Mouse (Mus musculus) gastrocnemius, postnatal 14 days (tissue): Measurements from ENCODE around the gene Cblc. TPM values are rescaled to one million over a fixed set of nuclear protein-coding genes. Genes with fewer than 3 reads are reported as not detected.
"Not testable (repeated sequence)": the region's sequence is repeated elsewhere in the genome, so short reads cannot be mapped to it uniquely, and the experiment has no call there.

Source experiments
- DNase-seq: peaks from one replicate; pipeline ENCODE4 v3.0.0; 2021; ENCODE audit warnings: mixed read lengths
- intact Hi-C: fragments of 180-260 bp; cut with DNase I; formaldehyde crosslinking; loops from one replicate; pipeline ENCODE4 v1.15.1; 2025; ENCODE audit warnings: low total_unique reads
- total RNA-seq, 2 experiments: library from RNA; stranded (reverse); gene quantifications; 2 replicates each; pipeline ENCODE4 v1.2.3; 2021

The Cblc gene
- total RNA-seq, 2 experiments from 2014 or later = not detected

DNA sequence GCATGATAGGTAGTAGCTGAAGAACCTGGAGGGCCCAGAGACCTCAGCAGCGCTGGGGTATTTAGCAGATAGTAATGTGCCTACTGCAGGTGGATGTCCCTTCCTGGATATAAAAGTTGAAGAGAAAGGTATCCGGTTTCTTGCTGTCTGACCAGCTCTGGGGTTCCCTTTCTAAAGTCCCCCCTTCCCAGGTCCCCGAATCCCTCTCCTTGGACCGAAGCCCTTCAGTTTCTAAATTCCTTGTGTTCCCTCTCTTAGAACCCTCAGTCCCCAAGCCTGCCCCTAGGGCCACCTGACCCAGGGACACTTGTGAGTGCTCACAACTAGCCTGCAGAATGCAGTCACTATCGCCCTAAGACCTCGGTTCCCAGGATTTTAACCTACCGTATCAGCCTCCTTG, 25.0 kb upstream of the Cblc start:
- no peak for DNase-seq
- intact Hi-C loops = no loop called here

DNA sequence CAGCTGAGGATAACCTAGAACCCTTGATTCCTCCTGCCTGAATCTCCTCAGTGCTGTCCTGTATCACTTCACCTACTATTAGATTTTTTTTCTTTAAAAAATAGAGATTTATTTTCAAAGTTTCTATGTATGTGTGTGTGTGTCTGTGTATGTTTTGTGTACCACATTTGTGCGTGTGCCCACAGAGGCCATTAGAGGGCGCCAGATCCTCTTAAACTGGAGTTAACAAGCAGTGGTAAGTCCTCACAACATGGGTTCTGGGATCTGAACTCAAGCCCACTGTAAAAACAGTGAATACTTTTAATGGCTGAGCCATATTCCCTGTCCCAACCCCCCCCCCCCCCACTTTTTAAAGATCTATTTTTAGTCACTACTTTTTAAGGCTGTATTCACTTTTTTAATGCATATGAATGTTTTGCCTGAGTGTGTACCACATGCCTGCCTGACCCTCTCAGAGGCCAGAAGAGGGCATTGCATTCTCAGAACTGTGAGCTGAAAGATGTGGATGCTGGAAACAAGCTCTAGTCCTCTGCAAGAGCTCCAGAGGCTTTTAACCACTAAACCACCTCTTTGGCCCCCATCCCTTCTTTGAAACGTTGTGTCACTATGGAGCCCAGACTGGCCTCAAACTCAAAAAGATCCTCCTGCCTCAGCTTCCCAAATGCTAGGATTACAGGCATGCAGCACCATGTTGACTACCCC, 23.9 kb upstream of the Cblc start:
- no peak for DNase-seq
- intact Hi-C loops = no loop called here

DNA sequence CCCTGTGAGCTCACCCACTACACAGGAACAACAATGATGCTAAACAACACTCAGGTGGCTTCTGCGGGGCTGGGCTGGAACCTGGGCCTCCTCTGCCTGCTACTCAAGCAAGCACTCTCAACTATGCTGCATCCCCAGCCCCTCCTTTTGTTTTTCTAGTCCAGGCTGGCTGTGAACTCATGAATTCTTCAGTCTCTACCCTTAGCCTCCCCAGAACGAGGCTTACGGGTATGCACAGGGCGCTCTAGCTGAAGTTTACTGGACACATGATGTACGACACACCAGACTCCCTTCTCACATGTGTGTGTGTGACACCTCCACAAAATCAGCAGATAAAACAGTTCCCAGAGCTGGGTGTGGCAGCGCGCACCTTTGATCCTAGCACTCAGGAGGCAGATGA, 22.3 kb upstream of the Cblc start:
- DNase-seq = no peak
- intact Hi-C loops = no loop called here

DNA sequence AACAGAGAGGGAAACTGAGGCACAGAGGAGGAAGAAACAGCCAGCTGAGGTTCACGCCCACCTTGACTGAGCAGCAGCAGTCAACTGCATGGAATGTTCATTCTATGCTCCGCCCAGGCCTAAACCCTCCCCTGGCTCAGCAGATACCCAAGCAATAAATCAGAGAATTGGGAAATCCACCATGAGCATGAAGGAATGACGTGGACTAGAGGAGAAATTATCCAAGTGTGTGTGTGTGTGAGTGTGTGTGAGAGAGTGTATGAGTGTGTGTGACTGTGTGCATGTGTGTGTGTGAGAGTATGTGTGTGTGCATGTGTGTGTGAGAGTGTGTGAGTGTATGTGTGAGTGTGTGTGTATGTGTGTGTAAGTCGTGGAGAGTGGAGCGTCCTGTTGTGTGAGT, 21.8 kb upstream of the Cblc start:
- DNase-seq = no peak
- intact Hi-C loops = no loop called here

DNA sequence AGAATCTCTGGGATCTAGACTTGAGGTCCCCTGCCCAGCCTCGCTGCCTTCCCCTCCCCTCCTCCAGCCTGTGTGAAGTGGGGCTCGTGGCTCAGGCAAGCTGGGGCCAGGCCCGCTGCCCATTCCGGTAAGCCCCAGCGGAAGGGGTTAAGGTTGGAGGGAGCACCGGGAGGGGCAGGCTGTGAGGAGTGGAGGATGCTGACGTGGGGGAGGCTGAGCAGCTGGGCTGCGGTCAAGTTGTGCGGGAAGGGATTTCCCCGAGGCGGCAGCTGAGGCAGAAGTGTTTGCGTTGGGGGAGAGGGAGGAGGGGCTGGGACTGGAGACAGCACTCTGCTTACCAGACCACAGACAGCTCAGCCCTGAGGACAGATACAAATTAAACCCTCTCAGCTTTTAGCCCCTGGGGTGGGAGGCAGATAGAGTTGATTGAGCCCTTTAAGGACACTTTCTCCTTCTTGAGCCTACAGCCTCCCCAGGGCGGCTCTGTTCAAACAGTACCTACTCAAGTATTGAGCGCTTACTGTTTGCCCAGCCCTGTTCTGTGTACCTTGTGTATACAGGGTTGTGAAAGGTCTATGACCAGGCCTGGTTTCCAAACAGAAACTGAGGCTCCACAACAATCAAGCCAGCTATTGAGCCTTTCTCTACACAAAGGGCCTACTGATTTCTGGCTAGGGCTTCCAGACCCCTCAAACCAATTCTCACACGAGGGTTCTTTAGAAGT, 20.9 kb upstream of the Cblc start:
- intact Hi-C loops = no loop called here
- DNase-seq = peak; percentile 77

DNA sequence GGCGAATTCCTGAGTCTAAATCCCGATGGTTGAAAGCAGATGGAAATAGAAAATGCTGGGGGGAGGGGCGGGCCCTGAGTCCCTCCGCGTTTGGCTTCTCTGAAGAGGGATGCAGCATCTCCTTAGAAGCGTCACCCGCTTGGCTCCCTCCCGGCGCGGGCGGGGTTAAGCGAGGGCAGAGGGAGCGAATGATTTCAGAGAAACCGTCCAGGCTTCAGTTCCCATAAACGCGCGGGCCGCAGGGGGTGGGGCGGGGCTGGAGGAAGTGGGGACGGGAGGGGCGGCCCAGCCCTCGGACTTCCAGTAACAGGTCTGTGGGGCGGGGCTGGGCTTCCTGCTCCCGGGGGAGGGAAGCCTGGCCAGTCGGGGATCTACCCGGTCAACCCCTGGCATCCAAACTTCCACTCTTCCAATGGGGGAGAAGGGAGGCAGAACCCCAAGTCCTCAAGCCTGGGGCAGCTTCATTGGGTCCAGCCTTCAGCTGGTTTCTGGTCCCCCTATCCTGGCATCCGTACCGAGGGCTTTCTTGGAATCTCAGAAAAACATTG, 19.7 kb upstream of the Cblc start:
- DNase-seq = peak; percentile 93
- intact Hi-C loops = no loop called here

DNA sequence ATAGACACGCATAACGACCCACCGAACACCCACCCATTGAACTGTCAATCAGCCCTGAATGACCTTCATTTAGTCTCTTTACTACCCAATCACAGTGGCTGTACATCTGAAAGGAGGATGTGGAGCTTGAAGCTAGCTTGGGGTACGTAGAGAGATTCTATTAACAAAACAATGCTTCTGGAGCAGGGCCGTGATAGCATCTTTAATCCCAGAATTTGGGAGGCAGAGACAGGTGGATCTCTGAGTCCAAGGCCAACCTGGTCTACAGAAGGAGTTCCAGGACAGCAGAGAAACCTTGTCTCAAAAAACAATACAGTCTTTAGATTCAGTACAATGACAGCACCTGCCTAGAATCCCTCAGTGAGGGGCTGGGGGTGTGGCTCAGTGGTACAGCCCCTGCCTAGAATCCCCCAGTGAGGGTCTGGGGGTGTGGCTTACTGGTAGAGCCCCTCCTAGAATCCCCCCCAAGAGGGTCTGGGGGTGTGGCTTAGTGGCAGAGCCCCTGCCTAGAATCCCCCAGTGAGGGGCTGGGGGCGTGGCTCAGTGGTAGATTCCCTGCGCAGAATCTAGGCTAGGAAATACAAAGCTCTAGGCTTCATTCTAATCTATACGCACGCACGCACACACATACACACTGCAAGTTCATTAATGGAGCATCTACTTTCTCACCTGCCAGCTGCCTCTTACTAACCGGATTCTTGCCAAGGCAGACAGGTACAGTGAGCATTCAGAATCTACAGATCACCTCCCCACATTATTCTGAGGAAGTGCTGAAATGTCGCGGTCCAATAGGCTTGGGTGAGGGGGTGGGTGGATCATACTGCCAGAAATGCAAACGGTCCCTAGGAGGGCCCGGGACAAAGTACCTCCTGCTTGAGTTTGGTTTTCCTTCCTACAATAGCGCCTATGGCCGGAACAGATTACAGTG, 19.0 kb upstream of the Cblc start:
- DNase-seq = no peak
- intact Hi-C loops = no loop called here

DNA sequence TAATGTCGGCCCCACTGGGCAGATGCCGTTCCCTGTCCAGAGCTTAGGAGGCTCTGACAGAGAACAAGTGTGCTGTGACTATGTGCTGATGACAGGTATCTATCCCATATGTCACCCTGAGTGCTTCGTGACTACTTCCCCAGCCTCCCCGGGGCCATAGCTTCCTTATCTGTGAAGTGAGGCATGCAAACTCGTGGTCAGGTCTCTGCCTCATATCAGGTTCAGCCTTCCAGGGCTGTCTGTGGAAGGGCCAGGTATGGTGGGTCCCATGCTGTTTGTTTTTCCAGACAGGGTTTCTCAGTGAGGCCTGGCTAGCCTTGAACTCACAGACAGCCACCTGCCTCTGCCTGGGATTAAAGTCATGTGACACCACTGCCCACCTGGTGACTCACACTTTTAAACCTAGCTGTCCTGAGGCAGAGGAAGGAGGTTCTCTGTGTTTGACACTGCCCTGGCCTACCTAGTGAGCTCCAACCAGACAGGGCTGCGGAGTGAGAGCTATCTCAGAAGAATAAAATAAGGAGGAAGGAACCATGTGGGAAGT, 17.0 kb upstream of the Cblc start:
- intact Hi-C loops = no loop called here

DNA sequence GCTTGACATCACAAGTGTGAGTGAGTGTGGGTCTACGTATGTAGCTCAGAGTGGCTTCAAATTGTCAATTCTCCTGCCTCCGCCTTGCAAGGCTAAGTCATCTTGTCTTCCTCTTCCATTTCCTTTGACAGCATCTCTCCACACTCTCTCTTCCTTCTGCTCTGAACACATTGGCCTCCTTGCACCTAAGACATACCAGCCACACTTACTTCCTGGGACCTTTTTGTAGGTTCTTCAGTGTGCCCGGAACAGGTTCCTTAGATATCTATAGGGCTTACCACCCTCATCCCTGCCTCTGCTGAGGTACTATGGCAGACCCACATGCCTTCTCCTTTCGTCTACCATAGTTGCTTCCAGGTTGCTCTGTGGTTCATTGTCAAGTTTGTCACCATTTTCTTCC, 16.6 kb upstream of the Cblc start:
- DNase-seq = no peak
- intact Hi-C loops = no loop called here

More for the DNA sequence above, 17.0 kb upstream of the Cblc start:
- no peak for DNase-seq

DNA sequence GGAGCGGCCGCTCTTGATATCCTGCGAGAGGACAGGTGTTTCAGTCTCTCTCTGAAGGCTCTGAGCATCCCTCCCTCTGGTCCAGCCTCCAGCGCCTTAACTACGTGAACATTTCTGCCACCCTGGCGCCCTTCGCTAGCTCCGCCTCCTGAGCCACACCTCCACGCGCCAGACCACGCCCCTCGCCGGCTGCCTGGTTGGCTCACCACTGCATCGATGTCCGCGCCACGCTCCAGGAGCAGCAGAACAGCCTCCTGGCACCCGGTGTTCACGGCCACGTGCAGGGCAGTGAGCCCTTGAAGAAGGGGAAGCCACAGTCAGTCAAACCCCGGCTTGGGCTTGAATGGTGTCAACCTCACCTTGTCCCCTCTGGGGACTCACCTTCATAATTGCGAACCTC, 14.5 kb upstream of the Cblc start:
- peak; percentile 61 for DNase-seq
- intact Hi-C loops = no loop called here

DNA sequence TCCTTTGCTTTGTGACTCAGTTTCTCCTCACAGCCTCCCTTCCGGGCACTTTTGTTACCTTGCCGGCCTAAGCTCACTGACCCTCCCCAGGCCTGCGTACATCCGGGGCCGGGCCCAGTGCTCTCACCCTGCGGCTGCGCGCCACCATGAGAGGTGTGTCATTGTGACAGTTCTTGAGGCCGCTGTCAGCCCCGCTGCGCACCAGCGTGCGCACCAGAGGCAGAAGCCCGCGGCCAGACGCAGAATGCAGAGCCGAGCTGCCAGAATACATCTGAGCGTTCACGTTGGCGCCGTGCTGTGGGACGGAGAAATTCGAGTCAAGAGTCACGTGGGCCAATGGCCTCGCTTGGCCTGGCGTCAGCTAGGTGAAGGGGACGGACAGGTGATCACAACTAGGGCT, 12.8 kb upstream of the Cblc start:
- no peak for DNase-seq
- intact Hi-C loops = no loop called here

DNA sequence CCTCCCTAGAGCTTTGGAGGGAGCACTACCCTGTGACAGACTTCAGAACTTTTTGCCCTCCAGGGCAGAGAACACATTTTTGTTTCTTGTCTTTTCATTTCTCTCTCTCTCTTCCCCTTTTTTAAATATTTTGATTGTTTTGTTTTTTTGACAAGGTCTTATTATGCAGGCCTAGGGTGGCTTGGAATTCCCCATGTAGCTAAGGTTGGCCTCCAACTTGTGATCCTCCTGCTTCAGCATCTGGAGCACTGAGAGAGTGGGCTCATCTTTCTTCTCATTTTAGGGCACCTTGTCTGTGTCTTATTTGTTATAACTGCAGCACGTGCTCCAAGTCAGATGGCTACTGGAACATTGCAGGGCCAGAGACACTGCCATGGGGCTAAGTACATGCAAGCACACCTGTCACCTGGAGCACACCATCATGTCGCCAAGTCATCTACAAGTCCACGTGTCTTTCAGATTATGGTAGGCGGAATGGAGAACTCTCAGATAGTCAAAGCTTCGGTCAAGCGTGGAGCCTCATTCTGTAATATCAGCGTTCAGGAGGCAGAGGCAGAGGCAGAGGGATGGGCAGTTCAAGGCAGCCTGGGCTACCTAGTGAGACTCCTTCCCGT, 9.9 kb upstream of the Cblc start:
- intact Hi-C loops = no loop called here
- DNase-seq = no peak

DNA sequence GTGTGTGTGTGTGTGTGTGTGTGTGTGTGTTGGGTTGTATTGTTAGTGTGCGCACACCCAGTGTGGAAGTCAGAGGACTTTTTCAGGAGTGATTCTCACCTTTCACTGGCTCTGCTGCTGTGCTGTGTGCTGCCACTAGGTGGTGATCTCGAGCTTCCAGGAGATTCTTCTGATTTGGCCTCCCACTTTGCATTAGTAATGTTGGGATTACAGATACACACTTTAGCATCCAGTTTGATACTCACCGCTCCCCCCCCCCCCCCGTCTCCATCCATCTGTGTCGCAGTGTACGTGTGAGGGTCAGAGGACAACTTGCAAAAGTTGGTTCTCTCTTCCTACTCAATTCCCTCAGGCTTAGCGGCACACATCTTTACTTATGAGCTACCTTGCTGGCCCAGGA, 6.4 kb upstream of the Cblc start:
- intact Hi-C loops = loop anchor here (2.0 kb wide), 1 partner anchor 40 kb away; no protein-coding TSS in a partner anchor
- peak; percentile 52 for DNase-seq

DNA sequence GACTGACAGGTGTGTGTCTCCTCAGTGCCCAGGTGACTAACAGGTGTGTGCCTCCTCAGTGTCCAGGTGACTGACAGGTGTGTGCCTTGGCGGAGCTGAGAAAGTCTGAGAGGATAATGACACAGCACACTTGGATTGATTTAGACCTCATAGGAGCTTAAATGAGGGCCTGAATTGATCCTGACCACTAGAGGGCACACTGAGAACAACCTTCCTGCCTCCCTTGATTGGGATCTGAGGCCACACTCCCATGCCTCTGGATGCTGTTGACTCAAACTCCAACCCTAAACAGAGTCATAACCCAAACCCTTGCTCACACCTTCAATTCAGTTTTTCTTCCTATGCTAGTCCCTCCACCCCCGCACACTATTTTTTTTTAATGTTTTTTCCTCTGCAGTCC, 4.2 kb upstream of the Cblc start:
- intact Hi-C loops = no loop called here
- peak; percentile 47 for DNase-seq

DNA sequence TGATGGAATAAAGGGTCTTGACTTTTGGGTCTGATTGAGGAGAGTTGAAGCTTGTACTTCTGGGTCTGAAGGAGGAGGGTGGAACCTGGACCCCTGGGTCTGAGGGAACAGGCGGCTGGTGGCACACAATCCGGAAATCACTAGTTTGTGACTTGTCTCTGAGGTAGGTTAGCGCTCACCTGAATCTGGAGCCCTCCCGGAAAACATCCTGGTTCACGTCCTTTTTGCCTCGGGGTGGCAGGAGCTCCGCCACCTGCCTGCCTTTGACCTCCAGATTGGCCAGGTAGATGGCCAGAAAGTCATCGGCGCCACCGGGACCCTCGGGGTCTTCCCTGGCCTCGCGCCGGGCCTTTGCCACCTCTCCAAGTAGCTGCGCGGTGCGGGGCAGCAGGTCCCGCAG, 355 bp downstream of the Cblc start:
- intact Hi-C loops = loop anchor here (2.0 kb wide), 1 partner anchor 53 kb away; no protein-coding TSS in a partner anchor
- DNase-seq = no peak

DNA sequence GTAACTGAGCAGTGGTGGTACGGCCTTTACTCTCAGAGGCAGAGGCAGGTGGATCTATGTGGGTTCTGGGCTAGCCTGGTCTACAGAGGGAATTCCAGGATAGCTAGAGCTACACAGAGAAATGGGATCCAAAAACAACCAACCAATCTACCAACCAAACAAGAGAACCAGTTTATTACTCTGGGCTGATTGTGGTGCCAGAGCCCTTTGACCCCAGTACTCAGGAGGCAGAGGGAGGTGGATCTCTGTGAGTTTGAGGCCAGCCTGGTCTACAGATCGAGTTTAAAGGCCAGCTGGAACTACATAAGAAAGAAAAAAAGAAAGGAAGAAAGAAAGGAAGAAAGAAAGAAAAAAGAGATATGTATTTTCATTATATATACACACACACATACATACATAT, 1.4 kb downstream of the Cblc start:
- DNase-seq = no peak
- intact Hi-C loops = no loop called here

DNA sequence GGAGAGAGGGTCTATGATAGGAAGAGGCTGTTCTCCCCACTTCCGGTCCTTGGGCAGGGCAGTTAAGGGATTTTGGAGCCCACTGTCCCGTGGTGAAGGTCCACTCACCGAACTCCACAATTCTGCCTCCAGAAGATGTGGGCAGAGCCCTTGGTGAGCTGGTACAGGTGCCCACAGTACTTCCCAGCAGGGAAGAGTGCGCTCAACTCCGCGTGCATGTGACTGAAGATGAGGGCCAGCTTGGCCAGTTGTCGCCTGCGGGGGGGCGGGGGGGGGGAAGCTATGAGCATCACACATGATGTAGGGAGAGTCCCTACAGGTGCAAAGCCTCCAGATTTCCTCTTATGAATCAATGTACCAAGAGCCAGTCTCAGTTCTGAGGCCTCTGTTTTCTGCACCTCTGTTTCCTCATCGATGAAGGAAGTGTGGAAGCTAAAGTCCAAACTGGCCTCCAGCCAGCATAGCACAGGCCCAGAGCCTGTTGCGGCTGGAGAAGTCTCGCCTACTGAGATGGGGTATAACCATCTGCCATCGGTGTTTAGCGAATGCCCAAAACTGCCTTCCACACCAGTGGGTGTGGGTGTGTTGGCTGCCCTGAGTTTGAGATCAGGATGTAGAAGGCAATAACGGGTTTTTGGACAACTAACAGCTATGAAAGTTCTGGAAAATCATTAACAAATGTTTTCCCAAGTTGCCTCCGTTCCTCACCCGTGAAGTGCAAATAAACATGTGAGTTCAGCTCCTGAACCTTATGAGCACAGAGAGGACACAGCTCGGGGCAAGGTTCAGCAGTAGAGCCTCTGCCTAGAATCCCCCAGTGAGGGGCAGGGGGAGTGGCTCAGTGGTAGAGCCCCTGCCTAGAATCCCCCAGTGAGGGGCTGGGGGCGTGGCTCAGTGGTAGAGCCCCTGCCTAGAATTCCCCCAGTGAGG, 3.6 kb downstream of the Cblc start:
- no peak for DNase-seq
- intact Hi-C loops = no loop called here

DNA sequence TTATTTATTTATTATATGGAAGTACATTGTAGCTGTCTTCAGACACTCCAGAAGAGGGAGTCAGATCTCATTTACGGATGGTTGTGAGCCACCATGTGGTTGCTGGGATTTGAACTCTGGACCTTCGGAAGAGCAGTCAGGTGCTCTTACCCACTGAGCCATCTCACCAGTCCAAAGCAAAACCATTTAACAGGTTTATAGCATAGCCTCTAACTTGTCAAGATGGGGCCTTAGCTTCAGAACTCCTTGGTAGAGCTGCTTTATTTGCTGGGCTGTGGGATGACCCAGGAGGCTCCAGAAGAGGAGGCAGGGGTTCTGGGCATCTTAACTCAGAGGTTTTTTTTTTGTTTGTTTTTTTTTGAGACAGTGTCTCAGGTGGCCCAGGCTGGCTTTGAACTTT, 5.1 kb downstream of the Cblc start:
- intact Hi-C loops, DNase-seq: not testable (repeated sequence)
